Mouse (Mus musculus): ENCODE measurements around the gene Eif2s2.

GRCm38 (mm10) chr2:154926843-154927242, 34.1 kb upstream of the Eif2s2 start:
- TF ChIP-seq POLR2A (IDR thresholded peaks at IDR 0.05; ENCODE audit: low read depth, low read length) (no peak), POLR2AphosphoS2 (IDR thresholded peaks at IDR 0.05; ENCODE audit: low read depth, low read length) (no peak), CHD2 (IDR thresholded peaks at IDR 0.05; ENCODE audit: low read length) (no peak), TBP (conservative IDR thresholded peaks at IDR 0.05; ENCODE audit: low read depth, low read length) (no peak), ZMIZ1 (IDR thresholded peaks at IDR 0.05; ENCODE audit: low read depth, low read length) (no peak), CTCF (conservative IDR thresholded peaks at IDR 0.05 in 1 of 2, IDR thresholded peaks at IDR 0.05 in 1 of 2; ENCODE audit: low read depth in 2 of 2, low read length in 2 of 2) (no peak; a peak in 1 of 4 replicates), HCFC1 (IDR thresholded peaks at IDR 0.05; ENCODE audit: low read depth, low read length) (no peak), MAX (IDR thresholded peaks at IDR 0.05; ENCODE audit: low read length) (no peak), UBTF (IDR thresholded peaks at IDR 0.05; ENCODE audit: low read depth, low read length) (no peak), RCOR1 (conservative IDR thresholded peaks at IDR 0.05; ENCODE audit: low read depth, low read length) (no peak), E2F4 (IDR thresholded peaks at IDR 0.05; ENCODE audit: insufficient replicate concordance, low read depth, low read length) (no peak)
